In the genomic region with DNA sequence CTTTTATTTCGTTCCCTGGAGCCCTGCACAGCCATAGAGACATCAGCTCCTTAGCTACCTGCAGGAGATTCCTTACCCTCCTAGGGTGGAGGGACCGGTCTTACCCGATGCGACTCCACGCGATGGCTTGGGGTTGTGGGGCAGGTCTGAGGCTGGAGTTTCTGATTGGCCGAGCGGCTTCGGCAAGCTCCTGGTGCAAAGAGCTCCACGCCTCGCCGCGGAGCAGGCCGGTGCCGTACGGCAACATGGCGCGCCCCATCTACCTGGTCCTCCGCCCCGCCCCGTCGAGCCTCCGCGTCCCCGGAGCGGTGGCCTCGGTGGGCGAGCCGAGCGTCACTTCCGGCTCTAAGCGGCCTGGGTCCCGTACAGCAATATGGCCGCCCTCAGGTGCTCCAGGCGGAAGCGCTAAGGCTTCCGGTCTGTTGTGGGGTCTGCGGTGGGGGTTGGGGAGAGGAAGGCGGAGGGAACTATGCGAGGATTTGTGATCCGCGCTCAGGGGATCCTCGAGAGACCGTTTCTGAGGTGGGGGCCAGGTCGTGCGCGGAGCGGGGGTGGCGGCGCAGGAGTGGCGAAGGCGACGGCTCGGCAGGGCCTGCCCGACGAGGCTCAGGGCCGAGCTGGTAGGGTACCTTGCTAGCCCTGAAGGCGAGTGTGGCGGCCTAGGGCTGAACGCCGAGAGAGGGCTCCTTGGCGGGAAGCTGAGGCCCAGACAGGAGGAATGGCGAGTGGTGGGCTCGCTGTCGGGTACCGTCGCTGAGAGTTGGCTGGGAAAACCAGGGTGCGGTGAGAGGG, we compare ENCODE assay signal across 1 mouse cellular context.
TF ChIP-seq lines count a peak whose summit lies in the region.

A gene (plus strand): TSS at position 338 of the 792 bp plus-strand sequence.

TF ChIP-seq in myocyte, 11 proteins besides CTCF, POLR2A, EP300 and RAD21 (continued from another document):
- TF ChIP-seq REST (IDR thresholded peaks at IDR 0.05; ENCODE audit: insufficient read depth, insufficient read length) = no peak
- no peak for TF ChIP-seq MAX (IDR thresholded peaks at IDR 0.05; ENCODE audit: low read depth)
- TF ChIP-seq TCF3 (IDR thresholded peaks at IDR 0.05; ENCODE audit: insufficient read length, low read depth) = no peak
